Comparison of ENCODE assay signal across 9 mouse cellular contexts in genomic region chr3:152089178-152089577, GRCm38 (mm10).
DNase-seq lines count a peak whose midpoint lies in the region; ATAC-seq and TF ChIP-seq lines count a peak whose summit lies in the region.
"Had no signal": no experiment of that assay in that cellular context is flagged by ENCODE, and none has a peak within 500 bp of the region (broad histone marks: within the 10 kb centered on the region; RNA-seq: fewer than 3 reads in every experiment).

No protein-coding gene starts in this region.

- H3K4me3 ChIP-seq in ES-Bruce4 (ENCODE audit: low read depth, low read length) = no peak overlapping the region
- no peak overlapping the region for H3K4me3 ChIP-seq in bone marrow, adult 2 months (replicated peaks; ENCODE audit: control insufficient read depth, low read depth, low read length)
- H3K4me3 ChIP-seq: myocyte had no signal

- no peak for TF ChIP-seq POLR2A in ES-Bruce4 (IDR thresholded peaks at IDR 0.05; ENCODE audit: insufficient read depth, low read length)
- no peak for TF ChIP-seq POLR2A in bone marrow, adult 2 months (IDR thresholded peaks at IDR 0.05; ENCODE audit: borderline replicate concordance, control insufficient read depth, low read depth, low read length)

- no peaks in the 10 kb centered on the region for H3K9me3 ChIP-seq in ES-Bruce4 (replicated peaks; ENCODE audit: control insufficient read depth, insufficient read depth, low read length, poor library complexity, severe bottlenecking)

- peak; percentile 95 for TF ChIP-seq CTCF in ES-Bruce4 (IDR thresholded peaks at IDR 0.05; ENCODE audit: low read depth, low read length)
- peak; percentile 83 for TF ChIP-seq CTCF in bone marrow, adult 2 months (IDR thresholded peaks at IDR 0.05; ENCODE audit: control insufficient read depth, insufficient read depth, low read length)

- no peak overlapping the region for H3K27ac ChIP-seq in ES-Bruce4 (ENCODE audit: insufficient read depth, low read length)
- no peak overlapping the region for H3K27ac ChIP-seq in bone marrow, adult 2 months (ENCODE audit: control insufficient read depth, insufficient read depth, low read depth, low read length, poor library complexity)

- no peaks in the 10 kb centered on the region for H3K36me3 ChIP-seq in ES-Bruce4 (ENCODE audit: control insufficient read depth, insufficient read depth, low read length, poor library complexity, severe bottlenecking)

- peak; percentile 50 to 54 for DNase-seq in left cerebral cortex, adult 18-20 months (ENCODE audit: low spot score in 2 of 2)
- no peak for DNase-seq in left cerebral cortex, postnatal 10 days (ENCODE audit: extremely low spot score in 1 of 2, low spot score in 2 of 2)
- DNase-seq in heart, postnatal 14 days = peak; percentile 54 to 70
- DNase-seq in kidney, postnatal 4 days = peak; percentile 71 to 72
- no peak for DNase-seq in gastrocnemius, postnatal 14 days

- H3K27me3 ChIP-seq in ES-Bruce4 (ENCODE audit: control insufficient read depth, insufficient read depth, low read length, poor library complexity, severe bottlenecking) = no peaks in the 10 kb centered on the region

- intact Hi-C loops in left cerebral cortex, postnatal 10 days (cut with DNase I) = loop anchor here (5.0 kb wide), 1 partner anchor 252 kb away; the partner anchor contains the start of gene Ptgfr
- intact Hi-C loops in heart, postnatal 14 days (cut with DNase I) = loop anchor here (1.0 to 2.0 kb wide), 3 partner anchors 253 to 374 kb away; no protein-coding TSS in a partner anchor
- intact Hi-C loops in gastrocnemius, postnatal 14 days (cut with DNase I; ENCODE audit: low total_unique reads) = loop anchor here (5.0 kb wide), 1 partner anchor 252 kb away; the partner anchor contains the start of gene Ptgfr

- no peak for TF ChIP-seq EP300 in ES-Bruce4 (IDR thresholded peaks at IDR 0.05; ENCODE audit: insufficient read depth, low read depth, low read length)

- no peaks in the 10 kb centered on the region for H3K4me1 ChIP-seq in ES-Bruce4 (ENCODE audit: control insufficient read depth, insufficient read depth, low read length)
- no peaks in the 10 kb centered on the region for H3K4me1 ChIP-seq in bone marrow, adult 2 months (ENCODE audit: control insufficient read depth, insufficient read depth, low read length)

- 9% methylated on average over 4 of the region's 4 CpGs for WGBS in bone marrow, adult 2 months

- H3K9ac ChIP-seq in ES-Bruce4 (ENCODE audit: low read depth, poor library complexity, severe bottlenecking) = no peak overlapping the region

- peak; percentile 34; the same call in 1 of the 2 replicates for ATAC-seq in monocyte, adult 5-6 weeks (replicated peaks; ENCODE audit: insufficient number of reproducible peaks, low FRiP score, low TSS enrichment, poor library complexity, severe bottlenecking)

Comparison
In these comparisons a context has a peak if more than half of its experiments do, and no peak if none do; other contexts are left out.
1. DNase-seq: peak in left cerebral cortex, adult 18-20 months (2 of 2), heart, postnatal 14 days (2 of 2) and kidney, postnatal 4 days (2 of 2); none in left cerebral cortex, postnatal 10 days (0 of 2) and gastrocnemius, postnatal 14 days (single experiment).